Mouse (Mus musculus) layer of hippocampus, adult 11-12 months (tissue): ENCODE measurements around the gene Neurl1a.
A peak's percentile ranks its signal among the peaks of the same experiment; 100 is the strongest.

Source experiments
- DNase-seq: peaks from one replicate; pipeline ENCODE4 v3.0.0; 2022; ENCODE audit warnings: low spot score

Gene Neurl1a

DNA sequence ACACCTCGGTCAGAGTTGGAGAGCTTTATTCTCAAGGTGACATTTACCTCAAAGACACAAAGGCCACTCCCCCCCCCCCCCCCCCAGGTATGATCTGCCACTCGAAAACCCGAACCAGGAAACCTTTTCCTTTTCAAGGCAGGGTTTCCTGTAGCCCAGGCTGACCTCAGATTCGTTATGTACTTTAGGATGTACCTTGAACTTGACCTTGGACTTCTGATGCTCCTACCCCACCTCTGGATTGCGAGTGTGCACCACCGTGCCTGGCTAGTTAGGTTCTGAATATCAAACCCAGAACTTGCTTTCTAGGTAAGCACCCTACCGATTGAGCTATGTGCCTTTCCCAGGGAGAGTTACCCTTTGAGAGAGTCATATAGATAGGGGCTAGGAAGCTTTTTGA is 69.7 kb downstream of the Neurl1a start:
- DNase-seq: no peak

- DNase-seq: no peak
Measured at GRCm38 (mm10) chr19:47248906-47249568, 70.4 kb downstream of the Neurl1a start.

DNA sequence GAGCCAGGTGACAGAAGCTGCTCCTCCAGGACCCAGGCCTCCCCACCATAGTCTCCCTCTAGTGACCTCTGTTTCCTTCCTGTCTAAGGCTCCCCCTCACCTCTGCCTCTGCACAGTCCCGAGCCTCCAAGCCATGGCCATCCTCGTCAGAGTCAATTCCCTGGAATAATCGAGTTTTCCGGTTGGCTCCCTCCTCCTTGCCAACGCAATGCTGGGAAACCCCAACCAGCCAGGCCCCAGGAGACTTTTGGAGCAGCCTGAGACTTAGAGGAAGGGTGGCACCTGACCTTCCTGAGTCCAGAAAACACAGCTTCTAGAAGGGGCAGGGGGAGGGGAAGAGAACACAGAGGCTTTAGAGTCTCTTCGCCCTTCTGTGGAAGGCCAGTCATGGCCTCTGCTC is 72.3 kb downstream of the Neurl1a start:
- no peak for DNase-seq

- DNase-seq: no peak
Measured at GRCm38 (mm10) chr19:47253053-47253628, 74.5 kb downstream of the Neurl1a start.

DNA sequence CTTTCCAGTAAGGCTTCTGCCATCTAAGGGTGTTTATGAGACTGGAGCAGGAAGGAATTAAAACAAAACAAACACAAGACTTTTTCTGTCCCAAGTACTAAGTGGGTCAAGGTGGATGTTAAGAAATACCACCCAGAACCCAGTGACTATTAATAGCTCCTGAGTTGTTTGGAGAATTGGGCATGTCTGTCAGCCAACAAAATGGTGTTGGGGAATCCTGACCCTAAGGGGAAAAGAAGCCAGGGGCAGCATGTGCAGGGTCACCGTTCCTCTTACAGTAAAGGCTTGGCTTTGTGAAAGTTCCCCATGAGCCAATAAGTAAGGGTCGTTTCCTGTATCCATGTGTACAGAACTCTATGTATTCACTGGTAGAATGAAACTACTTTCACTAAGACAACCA is 76.4 kb downstream of the Neurl1a start:
- no peak for DNase-seq

DNA sequence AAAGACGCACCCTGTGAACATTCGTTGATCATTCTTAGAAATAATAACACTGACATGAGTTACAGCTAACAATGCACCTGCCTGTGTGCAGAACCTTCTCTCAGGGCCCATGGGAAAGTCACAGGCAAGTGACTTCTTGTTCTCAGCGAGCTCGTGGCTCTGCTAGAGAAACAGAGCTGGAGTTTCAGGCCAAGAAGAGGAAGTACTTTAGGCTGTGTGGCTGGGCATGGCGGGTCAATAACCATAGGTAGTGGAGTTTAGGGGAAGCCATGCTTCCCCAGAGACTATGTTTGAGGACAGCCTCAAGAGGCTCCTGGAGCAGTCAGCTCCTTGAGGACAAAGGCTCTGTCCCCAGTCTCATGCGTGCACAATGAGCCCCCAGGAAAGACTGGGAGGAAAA is 77.3 kb downstream of the Neurl1a start:
- DNase-seq: no peak

GRCm38 (mm10) chr19:47259581-47259980 is 81.0 kb downstream of the Neurl1a start:
- no peak for DNase-seq

GRCm38 (mm10) chr19:47261196-47261595 is 82.6 kb downstream of the Neurl1a start:
- peak; percentile 62 for DNase-seq

GRCm38 (mm10) chr19:47263621-47264020 is 85.0 kb downstream of the Neurl1a start:
- DNase-seq: no peak

DNA sequence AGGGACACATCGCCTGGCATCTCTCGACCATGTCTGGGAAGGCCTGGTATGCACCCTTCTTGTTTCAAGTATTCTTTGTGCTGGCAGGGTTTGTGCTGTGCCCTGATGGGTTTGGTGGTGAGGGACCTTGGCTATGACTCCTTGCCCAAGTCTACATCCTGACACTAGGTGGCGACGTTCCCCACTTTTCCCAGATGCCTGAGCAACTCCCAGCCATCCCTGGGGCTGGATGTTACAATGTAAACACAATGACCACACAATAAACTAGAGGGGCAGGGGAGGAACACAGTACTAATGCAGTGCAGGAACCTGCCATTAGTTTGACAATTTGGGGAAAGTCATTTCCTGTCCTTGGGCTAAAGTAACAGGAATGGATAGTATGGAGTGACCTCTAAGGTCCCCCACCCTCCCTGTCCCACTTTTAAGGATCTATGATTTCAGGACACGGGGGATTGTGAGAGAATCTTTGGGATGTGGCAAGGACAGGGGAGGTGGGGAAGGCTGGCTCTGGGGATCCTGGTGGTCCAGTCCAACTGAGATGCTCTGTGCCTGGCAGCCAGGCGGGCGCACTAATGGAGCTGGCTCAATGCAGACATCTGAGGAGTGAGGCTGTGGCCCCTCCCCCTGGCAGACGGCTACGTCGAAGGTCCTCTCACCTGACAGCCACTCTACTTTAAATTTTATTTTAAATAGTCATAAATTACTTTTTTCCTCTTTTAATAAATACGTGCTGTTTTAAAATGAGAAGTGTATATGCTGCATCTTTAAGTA is 85.9 kb downstream of the Neurl1a start:
- DNase-seq: peak; percentile 80

DNA sequence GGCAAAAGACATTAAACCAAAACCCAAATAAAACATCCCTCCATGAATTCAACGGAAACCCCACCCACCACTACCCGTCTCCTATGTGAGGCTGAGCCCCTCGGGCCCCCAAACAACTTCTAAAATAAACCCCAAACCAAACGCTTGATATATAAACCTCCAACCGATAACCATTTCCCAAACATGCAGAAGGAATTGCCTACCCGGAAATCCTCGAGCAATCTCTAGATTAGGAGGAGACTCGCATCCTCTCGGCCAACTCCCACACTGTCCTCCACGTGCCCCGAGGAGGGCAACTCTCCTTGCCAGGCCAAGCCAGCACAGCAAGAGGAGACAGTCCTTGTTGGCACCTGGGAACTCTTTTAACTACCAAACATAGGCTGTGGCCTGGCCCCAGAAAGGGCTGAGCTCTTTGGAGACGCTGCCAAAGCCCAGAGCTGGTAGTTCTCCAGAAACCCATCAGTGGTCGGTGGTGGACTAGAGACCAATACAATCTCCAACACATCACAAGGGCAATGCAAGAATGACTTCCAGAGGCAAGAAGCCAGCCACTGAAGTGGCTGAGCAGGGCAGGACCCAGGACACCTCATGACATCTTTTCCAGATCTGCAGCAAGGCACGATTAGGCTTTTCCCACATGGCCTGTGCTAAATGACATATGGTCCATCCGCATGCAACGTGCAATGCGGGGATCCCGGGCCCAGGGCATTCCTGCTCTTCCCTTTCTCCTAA is 87.6 kb downstream of the Neurl1a start:
- no peak for DNase-seq

DNA sequence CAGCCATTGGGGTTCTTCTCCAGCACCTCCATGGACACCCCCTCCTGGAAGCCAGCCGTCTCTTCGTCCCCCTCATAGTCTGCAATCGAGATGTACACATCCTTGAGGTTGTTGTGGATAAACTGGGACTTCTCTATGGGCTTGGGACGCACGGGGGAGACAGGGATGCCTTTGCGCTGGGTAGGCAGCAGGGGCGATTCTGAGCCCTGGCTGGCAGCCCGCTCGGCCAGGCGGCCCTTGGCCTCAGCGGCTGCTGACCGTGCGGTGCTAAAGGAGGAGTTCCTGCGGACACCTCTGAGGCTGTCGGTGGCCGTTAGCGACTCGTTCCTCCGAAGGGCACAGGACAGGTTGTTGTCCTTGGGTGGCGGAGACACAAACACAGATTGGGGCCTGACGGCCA is 88.4 kb downstream of the Neurl1a start:
- DNase-seq: no peak

- no peak for DNase-seq
Measured at GRCm38 (mm10) chr19:47269729-47270128, 91.1 kb downstream of the Neurl1a start.

GRCm38 (mm10) chr19:47270520-47270919 is 91.9 kb downstream of the Neurl1a start:
- DNase-seq: no peak

DNA sequence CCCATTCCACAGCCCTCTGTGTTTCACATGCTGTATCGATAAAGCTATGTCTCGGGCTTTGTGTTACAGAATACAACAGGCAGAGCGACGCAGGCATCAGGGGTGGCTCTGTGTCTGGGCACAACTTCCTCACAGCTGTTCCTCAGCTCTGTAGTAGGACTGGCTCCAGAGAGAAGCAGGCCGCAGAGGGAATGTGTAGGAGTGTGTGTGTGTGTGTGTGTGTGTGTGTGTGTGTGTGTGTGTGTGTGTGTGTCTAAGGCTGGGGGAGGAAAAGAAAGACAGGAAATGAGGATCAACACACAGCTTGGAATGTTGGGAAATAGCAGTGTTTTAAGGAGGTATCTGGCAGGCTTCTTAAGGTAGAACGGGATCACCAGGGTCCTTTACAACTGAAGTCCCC is 98.1 kb downstream of the Neurl1a start:
- peak; percentile 74 for DNase-seq

- DNase-seq: no peak
Measured at GRCm38 (mm10) chr19:47279372-47279771, 100.8 kb downstream of the Neurl1a start.

DNA sequence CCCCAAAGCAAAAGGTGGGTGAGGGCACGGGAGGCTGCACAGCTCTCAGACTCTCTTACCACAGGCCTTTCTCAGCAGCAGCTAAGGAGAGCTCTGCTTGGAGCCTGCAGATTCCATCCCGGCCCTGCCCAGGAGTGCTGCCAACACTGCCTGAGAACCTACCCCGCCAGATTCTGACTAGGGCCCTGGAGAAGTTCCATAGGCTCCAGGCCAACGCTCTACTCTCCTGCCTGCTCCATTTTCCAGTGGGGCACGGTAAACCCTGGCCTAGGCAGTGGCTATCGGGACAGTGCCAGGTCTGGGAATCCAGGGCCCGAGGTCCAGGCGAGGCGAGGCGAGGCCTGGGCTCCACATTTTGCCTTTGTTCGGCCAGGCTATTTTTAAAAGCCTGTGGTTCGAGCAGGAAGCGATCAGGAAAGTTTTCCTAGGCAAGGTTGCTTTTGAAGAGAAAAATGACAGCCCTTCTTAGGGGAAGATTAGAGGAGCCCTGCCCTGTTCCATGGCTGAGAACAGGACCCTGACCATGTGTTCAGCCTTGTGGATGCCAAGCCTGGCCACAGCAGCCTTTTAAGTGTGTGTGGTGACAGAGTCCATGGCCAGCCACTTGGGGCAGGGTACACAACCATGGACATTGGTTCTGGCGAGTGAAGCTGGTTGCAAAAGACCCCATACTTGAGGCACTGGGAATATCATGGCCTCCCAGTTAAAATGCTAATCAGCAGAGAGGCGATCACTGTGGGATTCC is 101.3 kb downstream of the Neurl1a start:
- DNase-seq: peak; percentile 87

DNA sequence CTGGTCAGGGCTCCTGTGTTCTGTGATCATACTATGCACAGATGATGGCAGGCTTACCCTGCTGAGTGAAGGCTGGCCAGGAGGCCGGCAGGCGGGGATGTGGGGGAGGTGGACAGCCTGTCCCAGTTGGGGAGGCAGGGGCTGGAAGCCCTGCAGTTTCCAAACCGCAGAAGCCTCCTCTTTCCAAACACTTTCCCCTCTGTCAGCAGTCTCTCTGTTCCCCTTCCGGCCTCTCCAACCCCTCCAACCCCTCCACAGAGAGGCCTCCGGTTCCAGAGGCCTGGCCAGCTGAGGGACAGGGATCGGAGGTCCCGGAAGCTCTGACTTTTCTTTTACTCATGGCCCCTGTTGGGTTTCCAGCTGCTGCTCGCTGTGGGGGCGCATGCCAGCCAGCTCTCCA is 102.3 kb downstream of the Neurl1a start:
- no peak for DNase-seq

GRCm38 (mm10) chr19:47282050-47282454 is 103.4 kb downstream of the Neurl1a start:
- no peak for DNase-seq

GRCm38 (mm10) chr19:47282688-47283215 is 104.1 kb downstream of the Neurl1a start:
- DNase-seq: no peak

DNA sequence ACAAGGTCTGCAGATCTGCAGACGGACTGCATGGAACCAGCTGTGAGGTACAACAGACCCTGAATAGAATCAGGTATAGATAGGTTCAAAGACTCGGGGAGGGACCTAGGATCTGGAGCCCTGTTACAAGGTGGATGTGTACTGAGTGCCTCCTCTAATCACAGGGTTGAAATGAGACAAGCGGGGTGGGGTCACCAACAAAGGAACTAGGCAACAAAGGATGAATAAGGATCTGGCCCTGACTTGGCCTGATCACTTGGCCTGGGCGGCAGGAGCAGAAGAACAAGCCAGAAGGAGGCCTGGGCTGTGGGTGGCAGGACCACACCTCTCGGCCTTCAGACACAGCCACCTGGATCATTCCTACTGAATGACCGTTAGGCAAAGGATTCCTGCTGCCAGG is 107.0 kb downstream of the Neurl1a start:
- DNase-seq: no peak
